Mouse (Mus musculus): ENCODE measurements around the gene C1qtnf5.
"Not testable (repeated sequence)": the region's sequence is repeated elsewhere in the genome, so short reads cannot be mapped to it uniquely, and the experiment has no call there.

Gene C1qtnf5

DNA sequence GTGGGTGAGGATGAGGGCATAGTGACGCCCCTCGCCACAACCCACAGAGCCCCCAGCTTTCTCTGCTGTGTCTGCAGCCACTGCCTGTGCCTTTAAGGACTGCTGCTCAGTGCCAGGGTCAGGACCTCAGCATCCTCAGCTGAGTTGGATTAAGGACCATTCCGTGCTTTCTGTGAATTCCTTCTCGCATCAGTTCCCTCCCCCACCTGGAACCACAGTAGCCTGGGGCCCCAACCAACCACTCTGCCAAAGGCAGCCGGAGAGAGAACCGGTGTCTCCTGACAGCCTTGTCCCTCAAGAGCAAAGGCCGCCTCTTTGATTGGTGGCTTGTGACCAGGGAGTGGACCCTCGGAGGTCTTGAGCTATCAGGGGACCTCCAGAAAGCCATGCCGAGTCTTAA lies 5.6 kb upstream of the C1qtnf5 start, which contains the start of gene Mfrp:
Gene Mfrp, plus strand, starts transcription at position 240 of the 400 bp plus-strand sequence.
- in situ Hi-C loops (cut with MboI, MseI), result no loop called here

DNA sequence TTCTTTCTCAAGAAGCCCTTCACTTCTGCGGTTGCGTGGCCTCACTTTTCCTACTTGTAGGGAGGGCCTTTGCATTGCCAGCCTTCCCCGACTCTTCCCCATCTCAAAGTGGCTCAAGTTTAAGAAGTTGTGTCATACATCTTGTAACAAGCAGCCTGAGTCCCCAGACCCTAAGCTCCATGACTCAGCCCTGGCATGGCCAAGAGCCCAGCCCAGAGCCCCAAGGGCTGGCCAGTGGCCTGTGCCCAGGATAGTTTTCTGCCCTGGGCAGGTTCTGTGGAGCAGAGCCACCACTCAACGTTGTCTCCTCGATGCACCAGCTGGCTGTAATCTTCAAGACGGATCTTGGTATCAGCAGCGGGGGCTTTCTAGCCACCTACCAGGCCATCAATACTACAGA lies 2.2 kb upstream of the C1qtnf5 start:
- in situ Hi-C loops (cut with MboI, MseI), result no loop called here

DNA sequence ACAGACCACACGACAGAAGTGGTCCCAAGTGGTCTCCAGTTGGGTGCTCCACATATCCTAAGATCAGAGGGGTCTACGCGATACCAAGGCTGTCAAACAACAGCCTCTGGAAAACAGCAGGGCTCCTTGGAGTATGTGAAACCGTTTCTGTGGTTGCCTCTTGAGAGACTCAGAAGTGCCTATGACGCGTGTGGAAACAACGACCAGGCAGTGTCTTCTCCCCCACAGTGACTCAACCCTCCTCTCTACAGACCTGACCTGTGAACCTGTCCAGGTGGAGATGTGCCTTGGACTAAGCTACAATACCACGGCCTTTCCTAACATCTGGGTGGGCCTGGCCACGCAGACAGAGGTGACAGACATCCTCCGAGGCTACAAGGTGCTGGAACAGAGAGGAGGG lies 1.3 kb upstream of the C1qtnf5 start:
- in situ Hi-C loops (cut with MboI, MseI), result no loop called here

DNA sequence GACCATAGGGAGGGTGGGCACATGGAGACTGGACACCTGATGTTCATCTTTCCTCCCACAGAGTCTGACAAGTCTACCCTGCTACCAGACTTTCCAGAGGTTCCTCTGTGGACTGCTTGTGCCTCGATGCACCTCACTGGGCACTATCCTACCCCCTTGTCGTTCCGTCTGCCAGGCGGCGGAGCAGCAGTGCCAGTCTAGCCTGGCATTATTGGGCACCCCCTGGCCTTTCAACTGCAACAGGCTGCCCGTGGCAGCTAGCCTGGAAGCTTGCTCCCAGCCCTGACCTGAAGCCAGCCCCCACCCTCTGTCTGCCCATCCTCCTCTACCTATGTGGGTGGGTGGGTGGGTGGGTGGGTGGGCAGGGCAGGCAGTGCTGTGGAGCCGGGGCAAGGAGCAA lies 863 bp upstream of the C1qtnf5 start:
- in situ Hi-C loops (cut with MboI, MseI), result no loop called here

DNA sequence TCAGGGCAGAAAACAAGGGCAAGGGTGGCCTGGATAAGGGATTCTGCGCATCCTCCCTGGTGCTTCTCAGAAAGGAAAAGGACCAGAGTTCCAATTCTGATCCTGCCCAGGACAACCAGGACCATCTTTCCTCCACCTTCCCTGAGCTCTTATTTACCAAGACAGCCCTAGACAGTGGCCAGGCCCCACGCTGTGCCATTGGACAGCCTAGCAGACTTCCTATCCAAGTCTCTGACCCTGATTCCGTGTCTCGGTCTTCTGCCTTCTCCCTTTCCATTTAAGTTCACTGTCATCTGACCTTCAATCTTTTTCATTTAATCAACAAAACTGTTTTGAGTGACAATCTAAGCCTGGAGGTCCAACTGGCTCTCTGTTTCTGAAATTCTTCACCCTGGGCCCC lies 449 bp upstream of the C1qtnf5 start:
- in situ Hi-C loops (cut with MboI, MseI), result no loop called here

DNA sequence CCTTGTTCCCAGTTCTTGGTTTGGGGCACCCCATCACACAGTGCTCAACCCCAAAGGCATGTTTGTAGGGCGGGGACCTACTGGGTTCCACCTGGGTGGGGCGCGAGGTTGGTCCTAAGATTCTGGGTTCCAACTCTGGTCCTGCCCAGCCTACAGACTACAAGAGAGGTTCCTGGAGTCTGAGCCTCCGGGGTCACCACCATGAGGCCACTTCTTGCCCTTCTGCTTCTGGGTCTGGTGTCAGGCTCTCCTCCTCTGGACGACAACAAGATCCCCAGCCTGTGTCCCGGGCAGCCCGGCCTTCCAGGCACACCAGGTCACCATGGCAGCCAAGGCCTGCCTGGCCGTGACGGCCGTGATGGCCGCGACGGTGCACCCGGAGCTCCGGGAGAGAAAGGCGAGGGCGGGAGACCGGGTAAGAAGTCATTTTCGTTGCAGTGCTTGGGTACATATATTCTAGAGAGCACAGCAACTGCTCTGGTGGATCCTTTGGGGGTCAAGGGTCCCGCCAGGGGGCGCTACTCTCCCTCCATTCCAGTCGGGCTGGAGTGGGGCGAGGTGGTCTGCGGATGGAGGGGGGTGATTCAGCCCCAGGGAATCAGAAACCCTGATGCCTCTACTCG lies 623 bp downstream of the C1qtnf5 start:
- in situ Hi-C loops (cut with MboI, MseI), result no loop called here

DNA sequence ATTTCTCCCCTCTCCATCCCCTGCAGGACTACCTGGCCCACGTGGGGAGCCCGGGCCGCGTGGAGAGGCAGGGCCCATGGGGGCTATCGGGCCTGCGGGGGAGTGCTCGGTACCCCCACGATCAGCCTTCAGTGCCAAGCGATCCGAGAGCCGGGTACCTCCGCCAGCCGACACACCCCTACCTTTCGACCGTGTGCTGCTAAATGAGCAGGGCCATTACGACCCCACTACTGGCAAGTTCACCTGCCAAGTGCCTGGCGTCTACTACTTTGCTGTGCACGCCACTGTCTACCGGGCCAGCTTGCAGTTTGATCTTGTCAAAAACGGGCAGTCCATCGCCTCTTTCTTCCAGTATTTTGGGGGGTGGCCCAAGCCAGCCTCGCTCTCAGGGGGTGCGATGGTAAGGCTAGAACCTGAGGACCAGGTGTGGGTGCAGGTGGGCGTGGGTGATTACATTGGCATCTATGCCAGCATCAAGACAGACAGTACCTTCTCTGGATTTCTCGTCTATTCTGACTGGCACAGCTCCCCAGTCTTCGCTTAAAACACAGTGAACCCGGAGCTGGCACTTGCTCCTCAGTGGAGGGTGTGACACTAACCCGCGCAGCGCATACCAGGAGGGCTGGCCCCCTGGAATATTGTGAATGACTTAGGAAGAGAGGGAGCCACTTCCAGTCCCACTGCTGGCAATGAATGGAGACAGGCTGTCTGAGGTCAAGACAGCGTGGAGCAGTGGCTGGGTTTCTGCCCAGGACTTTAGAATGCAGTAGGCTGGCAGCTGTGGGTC lies 1.4 kb downstream of the C1qtnf5 start:
- in situ Hi-C loops (cut with MboI, MseI), result no loop called here

DNA sequence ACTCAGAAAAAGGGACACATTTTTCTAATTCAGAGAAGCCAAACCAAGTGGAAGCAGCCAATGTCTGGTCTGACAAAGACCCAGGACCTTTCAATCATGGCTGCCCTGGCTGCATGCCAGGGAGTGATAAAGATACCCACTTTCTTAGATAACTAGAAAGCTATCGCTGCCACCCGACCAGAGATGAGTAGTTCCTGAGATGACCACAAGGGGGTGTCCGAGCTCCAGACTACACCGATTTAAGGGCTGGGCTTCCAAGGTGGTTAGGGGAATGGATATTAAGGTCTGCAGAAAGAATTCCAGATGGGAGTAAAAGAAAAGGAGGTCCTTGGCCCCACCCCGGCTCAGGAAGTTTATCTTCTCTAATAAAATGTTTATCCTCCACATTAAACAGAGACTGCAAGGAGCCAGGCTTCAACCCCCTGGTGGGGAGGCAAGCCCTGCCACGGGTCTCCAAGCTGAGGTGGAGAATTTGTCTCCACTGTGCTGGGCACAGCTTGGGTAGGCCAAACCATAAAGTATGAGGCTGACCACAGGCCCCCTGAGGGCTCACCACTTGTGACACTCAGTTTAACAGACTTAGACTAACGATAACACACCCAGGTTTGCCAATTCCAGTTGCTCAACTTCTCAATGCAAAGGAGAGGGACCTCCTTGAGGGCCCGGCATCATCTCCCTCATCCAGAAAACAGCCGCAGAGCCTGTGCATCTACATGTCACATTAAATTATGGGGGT lies 2.5 kb downstream of the C1qtnf5 start:
- in situ Hi-C loops (cut with MboI, MseI), result no loop called here

DNA sequence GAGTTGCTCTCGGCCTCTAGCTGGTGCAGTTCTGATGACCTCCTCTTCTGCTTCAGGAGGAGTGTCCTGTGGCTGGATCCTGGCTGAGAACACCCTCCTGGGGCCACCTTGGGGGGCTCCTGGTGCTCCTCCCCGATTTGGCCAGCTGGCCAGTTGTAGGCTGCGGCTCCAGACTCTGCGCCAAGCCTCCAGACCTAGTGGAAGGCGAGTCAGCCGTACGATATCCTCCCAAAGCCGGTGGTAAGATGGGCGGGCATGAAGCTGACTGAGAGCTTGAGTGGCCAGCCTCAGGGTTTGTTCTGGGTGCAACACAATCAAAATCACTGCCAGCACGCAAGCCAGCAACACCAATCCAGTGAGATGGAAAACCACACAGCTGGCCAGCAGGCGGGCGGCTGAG lies 4.9 kb downstream of the C1qtnf5 start:
- in situ Hi-C loops (cut with MboI, MseI), result not testable (repeated sequence)

DNA sequence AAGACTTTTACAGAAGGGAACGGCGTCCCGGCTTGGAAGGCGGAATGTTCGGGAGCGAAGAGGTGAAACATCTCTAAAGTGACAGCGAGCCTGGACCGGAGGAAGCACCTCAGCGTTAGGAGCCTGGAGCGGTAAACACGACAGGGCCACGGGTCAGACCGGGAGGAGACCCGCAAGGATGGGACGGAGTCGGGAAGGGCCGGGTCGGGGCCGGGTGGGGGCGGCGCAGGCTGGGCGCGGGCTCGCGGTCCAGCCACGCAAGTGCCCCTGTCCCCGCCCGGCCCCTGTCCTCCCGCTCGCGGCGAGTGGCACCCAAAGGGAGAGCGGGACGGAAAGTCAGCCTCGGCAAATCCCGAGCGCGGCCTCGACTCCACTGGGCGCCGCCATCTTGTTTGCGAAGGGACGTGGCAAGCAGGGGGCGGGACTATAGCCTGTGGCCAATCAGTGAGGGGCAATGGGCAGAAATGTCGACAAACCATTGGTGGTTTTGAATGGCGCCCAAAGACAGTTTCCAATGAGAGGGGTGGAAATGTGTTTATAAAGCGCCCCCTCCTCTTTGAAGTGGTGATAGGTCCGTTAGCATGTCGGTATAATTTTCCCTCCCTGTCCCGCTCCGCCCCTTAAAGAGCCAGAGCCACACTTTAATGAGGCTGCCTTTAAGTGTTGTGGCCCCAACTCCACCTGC lies 6.2 kb downstream of the C1qtnf5 start, which contains the start of the genes Gm49380 and Rnf26:
Gene Gm49380, minus strand, starts transcription at position 396 of the 685 bp plus-strand sequence.
Gene Rnf26, minus strand, starts transcription at position 413 of the 685 bp plus-strand sequence.
- in situ Hi-C loops (cut with MboI, MseI), result no loop called here

DNA sequence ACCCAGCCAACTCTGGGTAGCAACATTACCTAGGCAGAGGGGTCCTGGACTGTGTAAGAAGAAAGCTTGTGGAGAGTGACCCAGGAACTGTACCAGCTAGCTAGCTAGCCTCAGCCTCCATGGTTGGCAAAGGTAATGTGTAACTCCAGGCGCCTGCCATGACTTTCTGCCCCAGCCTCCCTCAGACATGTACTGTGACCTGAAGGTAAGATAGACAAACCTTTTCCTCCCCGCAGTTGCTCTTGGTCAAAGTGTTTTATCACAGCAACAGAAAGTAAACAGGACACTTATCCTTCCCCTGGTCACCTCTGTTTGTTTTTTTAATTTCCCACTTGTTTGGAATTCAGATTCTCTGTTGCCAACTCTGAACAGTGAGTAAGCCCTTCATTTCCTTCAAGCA lies 7.4 kb downstream of the C1qtnf5 start:
- in situ Hi-C loops (cut with MboI, MseI), result no loop called here

DNA sequence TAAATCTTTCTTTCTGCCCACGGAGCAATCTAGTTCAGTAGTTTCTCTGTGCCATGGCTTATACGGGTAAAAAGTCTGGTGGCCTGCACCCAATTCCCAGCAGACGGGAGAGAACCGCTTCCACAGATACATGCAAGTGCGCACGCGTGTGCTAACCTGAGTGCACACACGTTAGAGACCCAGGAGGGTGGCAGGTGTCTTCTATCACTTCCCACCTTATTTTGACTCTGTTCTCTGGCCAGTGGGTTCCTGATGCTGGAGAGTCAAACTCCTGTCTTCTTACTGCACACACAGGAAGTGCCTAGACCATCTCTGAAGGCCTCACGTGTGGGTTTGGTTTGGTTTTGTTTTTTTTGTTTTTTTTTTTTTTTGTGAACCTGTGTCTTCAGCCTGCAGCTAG lies 8.6 kb downstream of the C1qtnf5 start:
- in situ Hi-C loops (cut with MboI, MseI), result no loop called here

DNA sequence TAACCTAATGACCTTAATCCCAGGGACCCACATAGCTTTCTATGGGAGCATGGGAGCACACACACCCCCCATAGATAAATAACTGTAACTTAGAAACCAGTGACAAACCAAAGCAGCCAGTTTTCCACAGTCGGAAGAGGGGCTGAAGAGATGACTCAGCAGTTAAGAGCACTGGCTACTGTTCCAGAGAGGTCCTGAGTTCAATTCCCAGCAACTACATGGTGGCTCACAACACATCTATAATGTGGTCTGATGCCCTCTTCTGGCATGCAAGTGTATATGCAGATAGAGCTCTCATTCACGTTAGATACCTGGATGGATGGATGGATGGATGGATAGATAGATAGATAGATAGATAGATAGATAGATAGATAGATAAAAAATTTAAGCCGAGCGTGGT lies 9.1 kb downstream of the C1qtnf5 start:
- in situ Hi-C loops (cut with MboI, MseI), result no loop called here

DNA sequence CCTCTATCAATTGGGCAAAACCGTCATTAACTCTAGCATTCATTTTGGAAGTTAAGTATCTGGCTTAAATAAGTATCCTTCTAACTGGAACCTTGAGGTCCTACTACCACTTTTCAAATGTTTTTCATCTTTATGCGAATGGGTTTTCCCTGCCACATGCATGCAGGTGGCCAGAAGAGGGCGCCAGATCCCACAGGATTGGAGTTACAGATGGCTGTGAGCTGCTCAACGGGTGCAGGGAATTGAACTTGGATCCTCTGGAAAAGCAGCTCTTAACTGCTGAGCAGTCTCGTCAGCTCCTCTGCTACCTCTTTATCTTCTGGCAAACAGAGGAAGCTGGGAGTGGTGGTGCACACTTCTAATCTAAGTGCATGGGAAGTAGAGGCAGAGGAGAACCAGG lies 12.0 kb downstream of the C1qtnf5 start:
- in situ Hi-C loops (cut with MboI, MseI), result no loop called here

DNA sequence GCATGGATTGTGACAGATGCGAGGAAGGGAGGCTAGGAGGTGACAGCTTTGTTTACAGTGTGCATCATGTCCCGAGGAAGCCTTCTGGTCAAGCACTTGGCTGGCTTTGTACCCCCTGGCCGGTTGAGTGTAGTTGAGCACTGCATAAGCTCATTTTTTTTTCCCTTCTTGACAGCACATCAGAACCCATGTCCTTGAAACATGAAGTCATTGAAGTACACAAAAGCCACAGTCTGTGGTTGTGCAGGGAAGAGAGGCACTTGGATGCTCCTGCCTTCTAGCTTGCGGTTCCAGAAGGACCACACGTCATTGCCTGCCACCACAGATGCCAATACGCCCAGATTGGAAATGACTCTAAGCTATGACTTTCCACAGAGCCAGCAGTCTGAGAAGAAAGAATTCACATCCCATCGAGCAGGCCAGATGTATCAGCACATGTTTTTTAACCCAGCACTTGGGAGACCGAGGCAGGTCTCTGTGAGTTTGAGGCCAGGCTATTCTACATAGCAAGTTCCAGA lies 13.0 kb downstream of the C1qtnf5 start:
- in situ Hi-C loops (cut with MboI, MseI), result no loop called here

DNA sequence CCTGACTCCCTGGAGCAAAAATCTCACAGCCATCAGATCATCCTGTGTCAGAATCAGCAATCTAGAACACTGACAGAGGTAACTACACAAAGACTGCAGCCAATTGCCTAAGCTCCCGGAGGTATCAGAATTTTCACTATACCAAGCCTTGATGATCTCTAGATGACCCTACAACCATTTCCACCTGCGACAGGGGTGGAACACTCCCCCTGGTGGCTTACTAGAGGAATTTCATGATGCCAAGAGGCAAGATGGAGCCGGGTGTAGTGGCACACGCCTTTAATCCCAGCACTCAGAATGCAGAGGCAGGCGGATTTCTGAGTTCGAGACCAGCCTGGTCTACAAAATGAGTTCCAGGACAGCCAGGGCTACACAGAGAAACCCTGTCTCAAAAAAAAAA lies 17.3 kb downstream of the C1qtnf5 start:
- in situ Hi-C loops (cut with MboI, MseI), result no loop called here

DNA sequence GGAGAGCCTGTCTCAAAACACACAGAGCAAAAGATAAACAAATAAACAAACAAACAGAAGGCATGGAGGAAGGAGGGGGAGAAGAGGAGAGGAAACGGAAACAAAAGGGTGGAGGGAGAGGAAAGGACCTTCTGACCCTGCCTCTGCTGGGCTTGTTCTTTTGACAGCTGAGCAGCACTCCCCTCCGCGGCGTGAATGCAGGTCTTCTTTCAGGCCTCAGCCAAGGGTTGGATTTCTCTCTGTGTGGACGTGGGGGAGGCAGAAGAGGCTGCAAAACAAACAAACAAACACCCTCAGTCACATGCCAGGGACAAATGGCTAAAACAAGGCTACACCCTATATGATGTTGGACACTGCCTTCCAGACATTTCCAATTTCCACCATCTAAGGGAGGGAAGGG lies 18.0 kb downstream of the C1qtnf5 start:
- in situ Hi-C loops (cut with MboI, MseI), result no loop called here

DNA sequence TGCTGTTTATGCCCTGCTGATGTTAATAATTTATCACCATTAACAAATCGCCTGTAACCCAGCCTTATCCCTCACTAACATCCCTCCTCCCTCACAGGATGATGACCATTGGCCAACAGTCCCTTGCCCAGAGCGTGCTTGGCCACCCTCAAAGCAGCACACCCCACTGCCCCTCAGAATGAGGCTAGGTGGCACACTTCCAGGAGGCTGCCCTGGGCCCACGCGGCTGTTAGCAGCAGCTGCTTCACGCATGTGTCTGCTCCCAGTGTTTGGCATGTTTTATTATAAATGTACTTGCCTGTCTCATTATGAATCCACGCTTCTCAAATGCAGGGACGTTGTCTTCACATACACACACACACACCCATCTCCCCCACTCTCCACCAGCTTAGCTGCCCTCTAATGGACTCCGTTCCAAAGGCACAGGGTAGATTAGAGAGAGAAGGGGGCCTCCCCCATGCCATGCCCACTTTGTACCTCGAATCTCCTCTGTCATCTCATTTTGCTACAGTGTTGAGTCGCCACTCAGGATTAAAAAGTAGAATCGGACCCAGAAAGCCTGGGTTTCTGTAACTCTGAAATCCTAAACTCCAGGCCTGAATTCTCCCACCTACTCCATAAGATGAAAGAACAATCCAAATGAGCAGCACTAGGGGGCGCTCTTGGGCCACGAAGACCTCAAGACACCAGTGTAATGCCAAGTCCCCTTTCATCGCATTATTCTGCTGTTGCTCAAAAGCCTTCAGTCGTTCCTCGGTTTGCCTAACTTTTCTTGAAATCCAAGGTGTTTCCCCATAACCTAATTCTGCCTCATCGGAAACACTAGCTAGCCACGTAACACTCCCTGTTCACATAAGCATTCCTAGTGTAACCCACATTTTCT lies 18.7 kb downstream of the C1qtnf5 start:
- in situ Hi-C loops (cut with MboI, MseI), result no loop called here

DNA sequence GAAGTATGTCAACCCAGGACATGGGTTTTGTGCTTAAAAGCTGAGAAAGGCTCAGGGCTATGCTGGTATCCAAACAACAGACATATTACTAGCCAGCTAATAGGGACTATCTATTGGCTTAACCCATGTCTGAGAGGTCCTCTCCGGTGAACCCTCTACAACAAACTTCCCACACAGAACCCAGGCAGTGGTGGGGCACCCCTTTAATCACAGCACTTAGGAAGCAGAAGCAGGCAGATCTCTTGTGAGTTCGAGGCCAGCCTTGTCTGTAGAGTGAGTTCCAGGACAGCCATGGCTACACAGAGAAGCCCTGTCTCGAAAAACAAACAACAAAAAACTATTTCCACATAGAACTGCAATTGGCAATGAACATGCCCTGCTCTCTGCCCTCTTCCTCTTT lies 19.7 kb downstream of the C1qtnf5 start:
- in situ Hi-C loops (cut with MboI, MseI), result no loop called here

DNA sequence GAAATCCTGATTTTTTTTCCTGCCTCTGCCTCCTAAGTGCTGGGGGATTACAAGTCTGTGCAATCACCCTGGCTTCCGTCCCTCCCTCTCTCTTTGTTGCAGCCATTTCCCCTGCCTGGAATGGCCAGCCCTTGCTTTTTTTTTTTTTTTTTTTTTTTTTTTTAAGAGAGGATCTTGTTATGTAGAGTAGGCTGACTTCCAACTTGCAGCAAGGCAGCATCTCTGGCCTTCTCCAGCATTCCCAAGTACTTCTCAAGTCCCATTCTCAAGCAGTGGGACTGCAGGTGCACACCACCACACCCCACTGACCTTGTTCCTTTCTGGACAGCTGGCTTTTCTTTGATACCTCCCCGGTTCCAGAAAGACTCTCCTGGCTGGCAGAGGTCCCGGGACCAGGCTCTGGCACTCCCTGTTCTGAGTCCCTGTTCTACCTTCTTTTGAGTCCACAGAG lies 20.3 kb downstream of the C1qtnf5 start:
- in situ Hi-C loops (cut with MboI, MseI), result no loop called here

DNA sequence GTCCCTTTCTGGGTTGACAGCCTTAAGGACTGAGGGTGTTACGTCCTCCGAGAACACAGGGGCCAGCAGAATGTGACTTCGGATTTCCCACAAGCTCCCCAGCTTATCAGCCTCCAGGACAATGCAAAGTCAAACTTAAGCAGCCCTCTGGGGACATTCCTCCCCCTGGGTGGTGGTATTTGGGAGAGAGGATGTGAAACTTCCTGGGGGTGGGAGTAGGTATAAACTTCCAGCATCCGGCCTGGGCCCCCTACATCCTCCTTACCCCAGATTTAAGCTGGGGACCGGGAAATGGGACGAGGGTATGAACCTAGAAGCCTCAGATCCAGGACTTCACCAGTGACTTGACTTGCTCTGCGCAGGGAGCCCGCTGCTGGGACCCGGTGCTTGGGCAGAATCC lies 22.6 kb downstream of the C1qtnf5 start:
- in situ Hi-C loops (cut with MboI, MseI), result no loop called here
